Mouse (Mus musculus) embryonic facial prominence, embryonic 13.5 days (tissue): ENCODE results near the gene Cd200r1. TPM values are rescaled to one million over a fixed set of nuclear protein-coding genes. Genes with fewer than 3 reads are reported as not detected.

Experiments used
- ATAC-seq: fragments of 200-750 bp; cut with Nextera tagmentation; 2 replicates; pipeline ENCODE4 v1.8.0; 2017; ENCODE audit warnings: low read depth; ENCODE audit not compliant: insufficient number of reproducible peaks, insufficient read depth, low FRiP score, low TSS enrichment
- H3K27ac ChIP-seq: fragments of 300-500 bp; sonication (generic); 2 replicates; pipeline ENCODE4 v1.5.1; 2015; ENCODE audit warnings: moderate library complexity, mild to moderate bottlenecking, inconsistent platforms
- H3K27me3 ChIP-seq: fragments of 300-500 bp; sonication (generic); 2 replicates; pipeline ENCODE4 v1.6.1; 2015; ENCODE audit warnings: mild to moderate bottlenecking, inconsistent platforms
- H3K36me3 ChIP-seq: fragments of 300-500 bp; sonication (generic); 2 replicates; pipeline ENCODE4 v1.6.1; 2015; ENCODE audit warnings: mild to moderate bottlenecking, inconsistent platforms
- H3K4me1 ChIP-seq: fragments of 300-500 bp; sonication (generic); 2 replicates; pipeline ENCODE4 v1.6.1; 2015; ENCODE audit warnings: inconsistent platforms
- H3K4me2 ChIP-seq: fragments of 300-500 bp; sonication (generic); 2 replicates; pipeline ENCODE4 v1.6.1; 2015; ENCODE audit warnings: moderate library complexity, mild to moderate bottlenecking, inconsistent platforms
- H3K4me3 ChIP-seq: fragments of 300-500 bp; sonication (generic); 2 replicates; pipeline ENCODE4 v1.5.1; 2015; ENCODE audit warnings: mild to moderate bottlenecking, inconsistent platforms
- H3K9ac ChIP-seq: fragments of 300-500 bp; sonication (generic); 2 replicates; pipeline ENCODE4 v1.6.1; 2015; ENCODE audit warnings: mild to moderate bottlenecking, inconsistent platforms
- H3K9me3 ChIP-seq: fragments of 300-500 bp; sonication (generic); 2 replicates; pipeline ENCODE4 v1.6.1; 2016; ENCODE audit warnings: inconsistent platforms
- WGBS: fragments of 180-500 bp; shearing (Covaris S2); methylation state at CpG from one replicate; pipeline ENCODE4 v1.1.7; 2015; ENCODE audit warnings: mixed read lengths; 5-methylcytosine and 5-hydroxymethylcytosine counted together
- polyA plus RNA-seq: library from polyadenylated mRNA; unstranded; fragments of >200 nt; fragmentation: Nextera tagmentation; extraction: Ambion mirVana; gene quantifications from 2 replicates; pipeline ENCODE4 v1.2.1, GENCODE M21; 2015

Gene Cd200r1
- polyA plus RNA-seq, result 0.63 and 0.81 TPM in 2 replicates

DNA sequence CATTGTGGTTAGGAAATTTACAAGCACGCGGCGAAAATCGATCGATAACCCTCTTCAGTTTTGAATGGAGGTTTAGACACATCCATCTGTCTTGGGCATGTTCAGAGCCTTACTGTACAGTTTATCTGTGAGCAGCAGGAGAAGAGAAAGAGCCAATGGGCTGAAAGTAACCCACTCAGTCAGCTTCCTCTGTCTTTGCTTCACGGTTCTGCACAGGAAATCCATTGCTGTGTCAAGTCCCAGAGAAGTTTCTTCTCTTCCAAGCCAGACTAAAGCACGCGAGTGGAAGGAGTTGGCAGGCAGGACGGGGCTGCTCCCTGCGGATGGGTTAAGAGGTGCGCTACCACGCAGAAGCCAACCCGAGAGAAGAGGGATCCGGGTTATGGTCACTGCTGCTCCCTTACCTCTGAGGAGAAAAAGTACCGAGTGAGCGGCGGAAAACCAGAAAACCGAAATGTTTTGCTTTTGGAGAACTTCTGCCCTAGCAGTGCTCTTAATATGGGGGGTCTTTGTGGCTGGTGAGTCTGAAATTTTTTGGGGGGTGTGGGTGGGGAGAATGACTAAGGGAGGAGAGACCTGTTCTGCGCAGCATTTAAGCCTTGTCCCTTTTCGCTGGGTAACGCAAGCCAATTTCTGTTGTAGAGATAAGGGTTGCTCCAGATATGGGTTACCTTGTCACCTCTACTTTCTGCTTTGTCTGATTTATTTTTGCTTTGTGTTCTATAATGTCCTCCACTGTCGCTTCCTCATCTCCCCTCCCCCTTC is at the start of gene Cd200r1:
Cd200r1 (plus strand) TSS at position 182 of the 765 bp plus-strand sequence.
- WGBS, result 78% methylated on average over 22 of the region's 22 CpGs
- H3K36me3 ChIP-seq, result no peaks in the 10 kb centered on the region
- no peak within 1 kb of the TSS for H3K4me3 ChIP-seq
- H3K27ac ChIP-seq, result no peak within 1 kb of the TSS
- H3K27me3 ChIP-seq, result no peaks in the 10 kb centered on the region
- no peaks in the 10 kb centered on the region for H3K4me1 ChIP-seq
- ATAC-seq, result no peak
- H3K4me2 ChIP-seq, result no peak within 1 kb of the TSS
- H3K9me3 ChIP-seq, result no peaks in the 10 kb centered on the region
- H3K9ac ChIP-seq, result no peak within 1 kb of the TSS

DNA sequence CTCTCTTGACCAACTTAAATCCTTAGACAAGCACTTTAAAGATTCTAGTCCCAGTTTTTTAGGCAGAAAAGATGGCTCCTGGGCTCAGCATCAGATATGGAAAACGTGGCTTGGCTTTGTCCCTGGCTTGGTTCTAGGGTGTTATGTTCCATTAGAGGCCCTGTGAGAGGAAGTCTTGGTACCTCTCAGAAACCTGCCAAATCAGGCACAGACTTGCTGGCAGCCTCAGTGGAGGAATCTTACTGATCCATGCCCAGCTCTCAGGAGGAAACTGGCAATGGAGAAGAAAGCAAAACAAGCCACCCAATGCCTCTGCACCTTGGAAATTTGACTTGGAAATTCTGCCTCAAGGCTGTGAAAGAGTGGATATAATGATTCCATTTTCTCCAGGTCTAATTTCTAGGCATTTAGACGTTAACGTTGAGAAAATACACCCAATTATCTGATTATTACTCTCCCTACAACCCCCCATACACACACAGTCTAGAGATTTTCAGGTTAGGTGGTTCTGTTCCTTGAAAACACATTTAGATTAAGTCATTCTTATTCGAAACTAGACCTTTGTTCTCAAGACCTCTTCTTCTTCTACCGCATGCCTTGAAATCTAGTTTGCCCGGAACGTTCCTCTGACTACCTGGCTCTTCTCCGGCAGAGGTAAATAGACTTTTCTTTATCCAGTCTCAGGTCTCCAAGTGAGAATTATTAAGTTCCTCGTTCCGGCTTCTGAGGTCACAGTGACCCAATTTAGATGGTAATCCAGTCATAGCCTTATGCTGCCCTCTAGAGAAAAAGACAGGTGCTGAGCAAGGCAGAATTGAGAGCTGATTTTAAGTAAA is 49.0 kb upstream of the Cd200r1 start:
- 21% methylated on average over 10 of the region's 10 CpGs for WGBS
- peak; percentile 82; the same call in 1 of the 2 replicates for ATAC-seq
- peak overlapping the region; percentile 37 for H3K4me2 ChIP-seq
- H3K9me3 ChIP-seq, result no peaks in the 10 kb centered on the region
- H3K27me3 ChIP-seq, result no peaks in the 10 kb centered on the region
- H3K36me3 ChIP-seq, result peaks cover 11% of the 10 kb centered on the region; the same call in 1 of the 2 replicates
- H3K9ac ChIP-seq, result 0 out of 2 replicates have a peak overlapping the region, but pooled peaks have one; percentile 1
- H3K4me3 ChIP-seq, result no peak overlapping the region; the same call in 1 of the 2 replicates
- H3K4me1 ChIP-seq, result peaks cover 16% of the 10 kb centered on the region
- H3K27ac ChIP-seq, result peak overlapping the region; percentile 78

DNA sequence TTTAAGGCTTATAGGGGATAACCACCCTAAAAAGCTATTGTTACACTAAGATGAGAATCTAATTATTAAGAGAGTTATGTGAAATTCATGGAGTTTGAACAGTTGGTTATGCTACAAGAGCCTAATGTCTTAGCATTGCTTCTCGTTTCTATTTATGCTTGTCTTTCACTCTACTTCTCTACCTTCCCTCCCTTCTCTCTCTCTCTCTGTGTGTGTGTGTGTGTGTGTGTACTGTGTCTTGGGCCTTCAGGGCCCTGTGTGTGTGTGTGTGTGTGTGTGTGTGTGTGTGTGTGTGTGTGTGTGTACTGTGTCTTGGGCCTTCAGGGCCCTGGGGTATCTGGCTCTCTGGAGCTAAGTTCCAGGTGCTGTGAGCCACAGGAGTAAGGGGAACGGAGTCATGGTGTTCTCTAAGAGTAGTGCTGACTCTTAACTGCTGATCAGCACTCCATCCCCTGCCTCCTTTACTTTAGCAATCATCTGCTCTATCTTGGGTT is 48.3 kb upstream of the Cd200r1 start:
- Histone ChIP-seq H3K27me3 (no peaks in the 10 kb centered on the region), H3K9ac (no peak overlapping the region), H3K27ac (peak overlapping the region; percentile 78), H3K4me2 (no peak overlapping the region), H3K4me3 (no peak overlapping the region), H3K4me1 (peaks cover 16% of the 10 kb centered on the region), H3K36me3 (peaks cover 11% of the 10 kb centered on the region; the same call in 1 of the 2 replicates), H3K9me3 (no peaks in the 10 kb centered on the region)
- ATAC-seq, result no peak
- WGBS, result 41% methylated on average over 2 of the region's 2 CpGs

DNA sequence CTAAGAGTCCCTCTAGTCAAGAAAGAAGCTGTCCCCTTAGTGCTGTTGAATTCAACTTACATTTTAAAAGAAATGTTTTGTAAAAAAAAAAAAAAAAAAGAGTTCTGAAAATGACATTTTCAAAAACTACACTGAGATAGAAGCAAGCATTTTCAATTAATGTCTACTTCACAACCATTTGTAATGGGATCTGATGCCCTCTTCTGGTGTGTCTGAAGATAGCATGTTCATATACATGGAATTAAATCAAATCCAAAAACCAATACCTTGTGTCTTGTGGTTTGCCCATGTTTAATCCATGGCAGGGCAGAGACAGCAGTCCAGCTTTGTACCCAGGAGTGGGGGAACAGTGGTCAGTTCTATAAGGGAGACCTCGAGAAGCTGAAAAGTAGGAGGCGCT is 47.7 kb upstream of the Cd200r1 start:
- Histone ChIP-seq H3K36me3 (peaks cover 11% of the 10 kb centered on the region; the same call in 1 of the 2 replicates), H3K4me3 (no peak overlapping the region), H3K4me2 (no peak overlapping the region), H3K27ac (no peak overlapping the region), H3K27me3 (no peaks in the 10 kb centered on the region), H3K9ac (no peak overlapping the region), H3K4me1 (peaks cover 19% of the 10 kb centered on the region), H3K9me3 (no peaks in the 10 kb centered on the region)
- WGBS, result 78% methylated on average over 2 of the region's 2 CpGs
- no peak for ATAC-seq

DNA sequence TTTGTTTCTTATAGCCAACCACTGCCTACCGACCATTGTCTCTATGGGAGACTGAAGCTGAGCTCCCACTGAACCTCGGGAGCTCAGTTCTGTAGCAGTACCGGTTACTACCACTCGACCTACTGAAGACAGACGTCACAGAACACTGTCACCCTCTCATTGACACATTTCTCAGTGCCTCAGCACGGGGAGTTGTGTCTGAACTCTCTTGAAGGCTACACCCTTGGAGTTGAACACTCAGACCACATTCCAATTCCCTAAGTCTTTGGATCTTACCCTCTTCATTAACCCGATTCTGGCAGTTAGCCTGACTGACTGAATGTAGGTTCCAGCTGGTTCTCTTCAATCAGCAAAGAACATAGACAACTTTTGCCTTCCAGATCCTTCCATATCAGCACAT is 46.2 kb upstream of the Cd200r1 start:
- no peak for ATAC-seq
- 80% methylated on average over 7 of the region's 7 CpGs for WGBS
- no peak overlapping the region for H3K27ac ChIP-seq
- no peaks in the 10 kb centered on the region for H3K27me3 ChIP-seq
- H3K9ac ChIP-seq, result no peak overlapping the region
- H3K9me3 ChIP-seq, result no peaks in the 10 kb centered on the region
- H3K36me3 ChIP-seq, result peaks cover 11% of the 10 kb centered on the region; the same call in 1 of the 2 replicates
- no peak overlapping the region for H3K4me3 ChIP-seq
- H3K4me2 ChIP-seq, result no peak overlapping the region
- H3K4me1 ChIP-seq, result peaks cover 26% of the 10 kb centered on the region

DNA sequence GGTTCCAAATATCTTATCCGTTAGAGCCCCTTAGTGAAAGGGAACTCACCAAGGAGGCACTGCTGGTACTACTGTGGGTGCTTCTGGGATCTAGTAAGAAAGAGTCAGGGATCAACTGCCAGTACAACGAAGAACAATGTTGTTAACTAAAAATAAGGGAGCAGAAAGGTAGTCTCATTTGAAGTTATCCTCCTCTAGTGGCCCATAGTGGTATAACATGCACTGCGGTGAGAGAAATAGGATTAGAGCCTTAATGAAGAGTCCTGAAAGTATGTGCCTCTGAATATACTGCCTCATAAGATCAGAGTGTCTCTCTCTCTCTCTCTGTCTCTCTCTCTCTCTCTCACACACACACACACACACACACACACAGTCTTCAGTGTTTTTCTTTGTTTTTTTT is 45.0 kb upstream of the Cd200r1 start:
- H3K4me1 ChIP-seq, result peaks cover 31% of the 10 kb centered on the region
- no peak for ATAC-seq
- no peak overlapping the region for H3K4me3 ChIP-seq
- no peaks in the 10 kb centered on the region for H3K9me3 ChIP-seq
- 74% methylated on average over 3 of the region's 3 CpGs for WGBS
- peaks cover 11% of the 10 kb centered on the region; the same call in 1 of the 2 replicates for H3K36me3 ChIP-seq
- no peak overlapping the region for H3K9ac ChIP-seq
- H3K27ac ChIP-seq, result no peak overlapping the region
- H3K27me3 ChIP-seq, result no peaks in the 10 kb centered on the region
- no peak overlapping the region for H3K4me2 ChIP-seq

DNA sequence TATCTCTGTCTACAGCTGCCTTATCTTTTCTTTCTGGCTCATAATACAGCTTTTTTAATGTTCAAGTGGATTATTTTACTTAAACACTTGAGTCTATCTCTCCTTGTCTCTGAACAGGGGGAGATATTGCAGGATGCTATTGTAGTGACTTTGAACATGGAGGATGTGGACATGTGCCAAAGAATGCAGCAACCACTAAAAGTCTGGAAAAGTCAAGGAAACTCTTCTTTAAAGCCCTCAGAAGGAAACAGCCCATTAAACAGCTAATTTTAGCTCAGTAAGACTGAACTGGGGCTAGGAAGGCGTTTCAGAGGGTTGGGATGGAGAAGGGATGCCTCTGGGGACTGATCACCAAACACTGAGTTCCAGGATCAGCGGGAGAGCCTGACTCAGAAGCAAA is 42.9 kb upstream of the Cd200r1 start:
- H3K4me3 ChIP-seq, result no peak overlapping the region
- H3K4me1 ChIP-seq, result peaks cover 26% of the 10 kb centered on the region
- no peak for ATAC-seq
- H3K36me3 ChIP-seq, result peaks cover 14% of the 10 kb centered on the region
- no peak overlapping the region for H3K4me2 ChIP-seq
- 67% methylated on average over 2 of the region's 2 CpGs for whole genome bisulfite sequencing
- H3K27ac ChIP-seq, result no peak overlapping the region
- H3K9ac ChIP-seq, result no peak overlapping the region
- no peaks in the 10 kb centered on the region for H3K27me3 ChIP-seq
- no peaks in the 10 kb centered on the region for H3K9me3 ChIP-seq

DNA sequence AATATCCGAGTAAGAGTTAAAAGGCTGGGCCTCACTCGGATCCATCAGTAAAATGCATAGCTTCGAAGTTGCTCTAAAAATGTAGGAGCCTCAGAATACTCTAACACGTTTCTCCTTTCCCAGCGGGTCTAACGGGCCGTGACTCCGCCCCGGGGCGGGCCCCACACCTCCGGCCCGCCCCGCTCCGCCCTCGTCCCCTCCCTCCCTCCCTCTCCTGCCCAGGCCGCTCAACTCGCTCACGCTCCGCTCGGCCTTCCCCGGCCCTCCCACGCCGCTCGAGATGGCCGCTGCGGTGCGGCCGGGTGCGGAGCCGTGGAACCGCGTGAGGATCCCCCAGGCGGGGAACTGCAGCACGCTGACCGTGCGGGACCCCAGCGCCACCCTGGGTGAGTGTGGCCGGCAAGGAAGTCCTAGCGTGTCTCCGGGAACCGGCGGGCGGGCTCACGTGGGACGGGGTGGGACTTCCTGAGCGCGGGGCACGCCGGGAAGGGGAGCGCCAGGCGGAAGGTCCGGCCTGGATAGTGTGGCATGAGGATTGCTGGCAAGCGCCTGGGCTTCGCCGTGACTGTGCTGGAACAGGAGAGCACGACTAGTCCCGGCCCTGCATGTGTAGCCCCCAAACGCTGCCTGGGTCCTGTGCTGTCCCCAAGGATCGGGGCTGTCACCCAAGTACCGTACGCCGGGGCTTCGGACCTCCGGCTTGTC is 41.3 kb upstream of the Cd200r1 start, which contains the start of gene Nepro:
Nepro (plus strand) TSS at position 219 of the 705 bp plus-strand sequence.
- under 1% methylated on average over 62 of the region's 64 CpGs for WGBS
- Histone ChIP-seq H3K4me3 (peak within 1 kb of the TSS; percentile 80), H3K36me3 (peaks cover 25% of the 10 kb centered on the region), H3K4me1 (peaks cover 22% of the 10 kb centered on the region), H3K9ac (peak within 1 kb of the TSS; percentile 87), H3K4me2 (peak within 1 kb of the TSS; percentile 71), H3K27me3 (no peaks in the 10 kb centered on the region), H3K9me3 (no peaks in the 10 kb centered on the region), H3K27ac (peak within 1 kb of the TSS; percentile 92)
- peak; percentile 95 for ATAC-seq

DNA sequence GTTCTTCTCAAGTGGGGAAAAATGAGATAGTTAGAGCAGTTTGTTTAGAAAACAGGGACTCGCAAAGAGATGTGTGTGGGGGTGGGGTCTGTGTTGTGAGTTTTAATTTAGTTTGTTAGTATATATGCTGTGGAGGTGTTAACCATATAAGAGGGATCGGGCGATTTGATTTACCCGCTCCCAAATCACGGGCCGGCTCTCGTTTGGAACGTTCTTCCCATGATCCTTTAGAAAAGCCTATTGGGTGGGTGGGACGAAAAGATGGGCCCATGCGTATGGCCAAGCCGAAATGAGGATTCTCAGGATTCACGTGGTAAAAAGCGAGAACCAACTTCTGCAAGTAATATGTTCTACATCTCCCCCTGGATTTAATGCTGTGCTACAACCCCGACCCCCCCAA is 40.7 kb upstream of the Cd200r1 start:
- H3K27ac ChIP-seq, result peak overlapping the region; percentile 92
- peak overlapping the region; percentile 87 for H3K9ac ChIP-seq
- H3K4me1 ChIP-seq, result peaks cover 22% of the 10 kb centered on the region
- H3K9me3 ChIP-seq, result no peaks in the 10 kb centered on the region
- H3K36me3 ChIP-seq, result peaks cover 27% of the 10 kb centered on the region
- peak overlapping the region; percentile 80 for H3K4me3 ChIP-seq
- under 1% methylated on average over 14 of the region's 14 CpGs for WGBS
- no peaks in the 10 kb centered on the region for H3K27me3 ChIP-seq
- peak overlapping the region; percentile 71 for H3K4me2 ChIP-seq
- ATAC-seq, result no peak; the same call in 1 of the 2 replicates

DNA sequence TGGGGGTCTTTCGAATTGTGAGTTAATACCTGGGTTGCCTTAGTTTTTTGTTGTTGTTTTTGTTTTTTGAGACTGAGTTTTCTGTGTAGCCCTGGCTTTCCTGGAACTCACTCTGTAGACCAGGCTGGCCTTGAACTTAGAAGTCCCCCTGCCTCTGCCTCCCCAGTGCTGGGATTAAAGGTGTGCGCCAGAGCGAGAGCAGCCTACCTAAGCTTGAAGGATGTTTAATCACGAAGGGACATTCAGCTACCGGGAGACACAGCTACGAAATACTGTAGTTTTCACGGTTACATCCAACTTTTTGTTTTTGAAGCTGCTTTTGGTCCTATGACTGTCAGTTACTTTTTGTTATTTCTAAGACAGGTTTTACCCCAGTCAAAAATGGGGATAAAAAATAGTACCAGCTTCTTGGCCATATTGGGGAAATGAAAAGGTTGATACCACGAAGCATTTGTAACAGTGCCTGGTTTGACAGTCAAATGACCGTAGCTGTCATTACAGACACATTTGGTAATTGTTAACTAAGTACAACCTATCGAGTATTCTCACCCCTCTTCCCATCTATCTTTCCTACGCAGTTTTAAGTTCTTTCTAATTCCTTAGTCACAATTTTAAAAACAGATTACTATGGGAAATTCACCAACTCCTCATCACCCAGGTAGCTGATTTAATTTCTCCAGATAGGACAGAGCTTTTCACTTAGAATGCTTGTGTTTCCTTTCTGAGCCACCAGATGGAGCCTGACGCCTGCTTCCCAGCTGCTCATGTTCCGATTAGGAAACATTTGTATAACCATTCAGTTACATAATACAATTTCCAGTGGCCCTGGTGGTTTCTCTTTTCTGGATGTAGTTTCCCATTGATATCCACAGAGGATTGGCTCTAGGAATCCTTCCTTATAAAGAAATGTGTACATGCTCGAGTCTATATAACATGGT is 40.0 kb upstream of the Cd200r1 start:
- Histone ChIP-seq H3K9ac (peak overlapping the region; percentile 87), H3K27ac (peak overlapping the region; percentile 92), H3K9me3 (no peaks in the 10 kb centered on the region), H3K36me3 (peaks cover 26% of the 10 kb centered on the region), H3K4me3 (peak overlapping the region; percentile 80), H3K27me3 (no peaks in the 10 kb centered on the region), H3K4me1 (peaks cover 22% of the 10 kb centered on the region), H3K4me2 (peak overlapping the region; percentile 71)
- 41% methylated on average over 14 of the region's 14 CpGs for WGBS
- no peak for ATAC-seq
